Mouse (Mus musculus) heart, postnatal 14 days (tissue): Measurements from ENCODE around the gene Immt. TPM values are rescaled to one million over a fixed set of nuclear protein-coding genes. Genes with fewer than 3 reads are reported as not detected.
A peak's percentile ranks its signal among the peaks of the same experiment; 100 is the strongest.

Source experiments
- DNase-seq, 2 experiments: peaks; one replicate each; pipeline ENCODE4 v3.0.0; 2021 to 2022
- intact Hi-C: fragments of 180-260 bp; cut with DNase I; formaldehyde crosslinking; loops from one replicate; pipeline ENCODE4 v1.15.1; 2025
- long read RNA-seq, 2 experiments: library from polyadenylated mRNA; stranded (forward); transcript quantifications; one replicate each; pipeline ENCODE4 v2.0.0; 2021
- total RNA-seq, 2 experiments: library from RNA; stranded (reverse); gene quantifications; 2 replicates each; pipeline ENCODE4 v1.2.3; 2021

The Immt gene
- total RNA-seq = 100 to 1,000 TPM; 596 to 612 TPM
- long read RNA-seq, experiment 1, partial matches to known transcripts = 18 of 71 reads
- long read RNA-seq, experiment 1, other reads (novel, unspliced or antisense) = 47 of 71 reads
- long read RNA-seq, experiment 2, transcript Immt-203 (13 exons, 2,518 nt) = major isoform, 5 of 55 reads
- long read RNA-seq, experiment 2, partial matches to known transcripts = 9 of 55 reads
- long read RNA-seq, experiment 2, other reads (novel, unspliced or antisense) = 40 of 55 reads

- intact Hi-C loops = no loop called here
- peak; percentile 98 to 99 for DNase-seq
These were observed at the start of gene Immt for GRCm38 (mm10) chr6:71830690-71831580. Gene Immt, plus strand, starts transcription at chr6:71831331.

GRCm38 (mm10) chr6:71783165-71783564, 48.0 kb upstream of the Immt start:
- intact Hi-C loops = no loop called here
- no peak for DNase-seq

- no peak for DNase-seq
- intact Hi-C loops = no loop called here
These were observed 42.8 kb upstream of the Immt start for GRCm38 (mm10) chr6:71788348-71788747.

GRCm38 (mm10) chr6:71791771-71792170, 39.4 kb upstream of the Immt start:
- no peak for DNase-seq
- intact Hi-C loops = no loop called here

GRCm38 (mm10) chr6:71799391-71799790, 31.7 kb upstream of the Immt start:
- DNase-seq = no peak
- intact Hi-C loops = no loop called here

- intact Hi-C loops = loop anchor here (5.0 to 10.0 kb wide), 7 partner anchors 169 to 654 kb away; partner anchors contain the start of genes Kdm3a and Rnf103
- DNase-seq = no peak
These were observed 30.0 kb upstream of the Immt start for GRCm38 (mm10) chr6:71801011-71801713.

GRCm38 (mm10) chr6:71801714-71802094, 29.4 kb upstream of the Immt start:
- DNase-seq = no peak
- intact Hi-C loops = loop anchor here (5.0 to 10.0 kb wide), 7 partner anchors 169 to 654 kb away; partner anchors contain the start of genes Kdm3a and Rnf103

- intact Hi-C loops = loop anchor here (5.0 to 10.0 kb wide), 7 partner anchors 171 to 656 kb away; partner anchors contain the start of genes Kdm3a and Rnf103
- DNase-seq = no peak
These were observed 27.5 kb upstream of the Immt start for GRCm38 (mm10) chr6:71803609-71804008.

GRCm38 (mm10) chr6:71804061-71804829, 26.9 kb upstream of the Immt start:
- peak; percentile 75 to 79 for DNase-seq
- intact Hi-C loops = loop anchor here (5.0 to 10.0 kb wide), 7 partner anchors 172 to 657 kb away; partner anchors contain the start of genes Kdm3a and Rnf103

GRCm38 (mm10) chr6:71806713-71807112, 24.4 kb upstream of the Immt start:
- intact Hi-C loops = loop anchor here (10.0 kb wide), 1 partner anchor 522 kb away; no protein-coding TSS in a partner anchor
- DNase-seq = no peak

GRCm38 (mm10) chr6:71809890-71810289, 21.2 kb upstream of the Immt start:
- intact Hi-C loops = loop anchor here (10.0 kb wide), 1 partner anchor 525 kb away; no protein-coding TSS in a partner anchor
- DNase-seq = no peak

GRCm38 (mm10) chr6:71812820-71813219, 18.3 kb upstream of the Immt start:
- intact Hi-C loops = no loop called here
- DNase-seq = no peak

- no peak for DNase-seq
- intact Hi-C loops = no loop called here
These were observed 11.3 kb upstream of the Immt start for GRCm38 (mm10) chr6:71819764-71820292.

- intact Hi-C loops = no loop called here
- no peak for DNase-seq
These were observed 8.0 kb upstream of the Immt start for GRCm38 (mm10) chr6:71823085-71823484.

GRCm38 (mm10) chr6:71823488-71823887, 7.6 kb upstream of the Immt start:
- peak; percentile 82 to 90 for DNase-seq
- intact Hi-C loops = no loop called here

GRCm38 (mm10) chr6:71823961-71824360, 7.2 kb upstream of the Immt start:
- intact Hi-C loops = no loop called here
- no peak for DNase-seq

- intact Hi-C loops = no loop called here
These were observed 4.3 kb upstream of the Immt start, which contains the start of gene Mrpl35 for GRCm38 (mm10) chr6:71826869-71827268. Gene Mrpl35, minus strand, starts transcription at chr6:71826969.

GRCm38 (mm10) chr6:71829768-71830167, 1.4 kb upstream of the Immt start:
- intact Hi-C loops = no loop called here
- no peak for DNase-seq

More at GRCm38 (mm10) chr6:71826869-71827268, 4.3 kb upstream of the Immt start, which contains the start of gene Mrpl35:
- no peak for DNase-seq

- intact Hi-C loops = no loop called here
These were observed 440 bp downstream of the Immt start for GRCm38 (mm10) chr6:71831581-71831960.

More at GRCm38 (mm10) chr6:71831581-71831960, 440 bp downstream of the Immt start:
- DNase-seq = peak; percentile 92 to 93
